Mouse (Mus musculus) cerebellum, adult 2 months (tissue): Measurements from ENCODE around the gene Gpr25. TPM values are rescaled to one million over a fixed set of nuclear protein-coding genes. Genes with fewer than 3 reads are reported as not detected.

Experiments
- DNase-seq, 2 experiments: peaks; one replicate each; pipeline ENCODE4 v3.0.0; 2021
- H3K27ac ChIP-seq: fragments of 200-500 bp; 2 replicates; pipeline ENCODE4 v1.5.1; 2012; ENCODE audit warnings: low read length, control low read depth, inconsistent platforms; ENCODE audit not compliant: insufficient read depth
- H3K27me3 ChIP-seq: fragments of 200-500 bp; 2 replicates; pipeline ENCODE4 v1.6.1; 2012; ENCODE audit warnings: inconsistent platforms, mild to moderate bottlenecking, low read length, moderate library complexity; ENCODE audit not compliant: control insufficient read depth, insufficient read depth
- H3K4me1 ChIP-seq: fragments of 200-500 bp; 2 replicates; pipeline ENCODE4 v1.6.1; 2011; ENCODE audit warnings: low read length; ENCODE audit not compliant: control insufficient read depth, insufficient read depth
- H3K4me3 ChIP-seq: fragments of 200-500 bp; replicated peaks from 2 replicates; pipeline ENCODE3; 2011; ENCODE audit warnings: mild to moderate bottlenecking, low read depth, low read length, control low read depth; ENCODE audit not compliant: insufficient read depth
- CTCF ChIP-seq: fragments of 200-500 bp; IDR thresholded peaks from 2 replicates; pipeline ENCODE4 v1.5.1; 2011; ENCODE audit warnings: low read depth, mild to moderate bottlenecking, control low read depth, low read length, moderate library complexity, borderline replicate concordance; ENCODE audit not compliant: insufficient read depth
- POLR2A ChIP-seq: fragments of 200-500 bp; IDR thresholded peaks from 2 replicates; pipeline ENCODE4 v1.6.1; 2011; ENCODE audit warnings: low read length, control low read depth, borderline replicate concordance; ENCODE audit not compliant: insufficient read depth
- WGBS: fragments of 180-500 bp; shearing (Covaris S2); methylation state at CpG from one replicate; pipeline ENCODE4 v1.1.7; 2018; 5-methylcytosine and 5-hydroxymethylcytosine counted together
- polyA plus RNA-seq: library from polyadenylated mRNA; depleted of rRNA; stranded (reverse); fragments of >200 nt; gene quantifications from 2 replicates; pipeline ENCODE4 v1.2.3, GENCODE M21; 2012

Gene Gpr25
- polyA plus RNA-seq, 1 experiment: 7.0 TPM

- Histone ChIP-seq H3K4me3 (peak overlapping the region; percentile 65), H3K27me3 (peaks cover 2% of the 10 kb centered on the region; the same call in 1 of the 2 replicates), H3K27ac (no peak overlapping the region), H3K4me1 (no peaks in the 10 kb centered on the region)
- TF ChIP-seq CTCF: no peak
- no peak for TF ChIP-seq POLR2A
- 16% methylated on average over 23 of the region's 23 CpGs for WGBS
- no peak for DNase-seq
Observed at GRCm38 (mm10) chr1:136232986-136233790, 27.5 kb downstream of the Gpr25 start.

- DNase-seq: no peak
- Histone ChIP-seq H3K4me3 (no peak overlapping the region), H3K4me1 (no peaks in the 10 kb centered on the region), H3K27me3 (peaks cover 2% of the 10 kb centered on the region; the same call in 1 of the 2 replicates), H3K27ac (no peak overlapping the region)
- WGBS: 37% methylated on average over 9 of the region's 9 CpGs
- TF ChIP-seq CTCF (no peak), POLR2A (no peak)
Observed at GRCm38 (mm10) chr1:136232285-136232926, 28.3 kb downstream of the Gpr25 start.

GRCm38 (mm10) chr1:136231596-136231995 lies 29.1 kb downstream of the Gpr25 start:
- no peaks in the 10 kb centered on the region for H3K4me1 ChIP-seq
- TF ChIP-seq CTCF: no peak
- no peak for TF ChIP-seq POLR2A
- DNase-seq: no peak
- H3K27ac ChIP-seq: no peak overlapping the region
- H3K4me3 ChIP-seq: no peak overlapping the region
- WGBS: 36% methylated on average over 6 of the region's 6 CpGs
- H3K27me3 ChIP-seq: peaks cover 2% of the 10 kb centered on the region; the same call in 1 of the 2 replicates

GRCm38 (mm10) chr1:136230201-136230600 lies 30.5 kb downstream of the Gpr25 start:
- TF ChIP-seq POLR2A (no peak), CTCF (no peak)
- Histone ChIP-seq H3K27ac (no peak overlapping the region), H3K4me3 (no peak overlapping the region), H3K4me1 (peaks cover 8% of the 10 kb centered on the region), H3K27me3 (peaks cover 2% of the 10 kb centered on the region; the same call in 1 of the 2 replicates)
- DNase-seq: no peak
- 91% methylated on average over 11 of the region's 11 CpGs for WGBS

- Histone ChIP-seq H3K27me3 (peaks cover 2% of the 10 kb centered on the region; the same call in 1 of the 2 replicates), H3K4me1 (peaks cover 8% of the 10 kb centered on the region), H3K27ac (no peak overlapping the region), H3K4me3 (no peak overlapping the region)
- no peak for TF ChIP-seq POLR2A
- no peak for TF ChIP-seq CTCF
- 52% methylated on average over 6 of the region's 6 CpGs for WGBS
- no peak for DNase-seq
Observed at GRCm38 (mm10) chr1:136229040-136229373, 31.7 kb downstream of the Gpr25 start.

GRCm38 (mm10) chr1:136228328-136229039 lies 32.2 kb downstream of the Gpr25 start:
- 30% methylated on average over 13 of the region's 13 CpGs for WGBS
- TF ChIP-seq POLR2A: no peak
- TF ChIP-seq CTCF: no peak
- Histone ChIP-seq H3K4me3 (no peak overlapping the region), H3K27me3 (peaks cover 2% of the 10 kb centered on the region; the same call in 1 of the 2 replicates), H3K27ac (no peak overlapping the region), H3K4me1 (peaks cover 8% of the 10 kb centered on the region)
- no peak for DNase-seq

- WGBS: 26% methylated on average over 4 of the region's 4 CpGs
- H3K4me3 ChIP-seq: no peak overlapping the region
- peaks cover 8% of the 10 kb centered on the region for H3K4me1 ChIP-seq
- peak in 1 of 2 experiments; percentile 15 for DNase-seq
- TF ChIP-seq CTCF: no peak
- TF ChIP-seq POLR2A: no peak
- no peaks in the 10 kb centered on the region for H3K27me3 ChIP-seq
- H3K27ac ChIP-seq: no peak overlapping the region
Observed at GRCm38 (mm10) chr1:136227870-136228269, 32.8 kb downstream of the Gpr25 start.
